Mouse (Mus musculus): ENCODE results near the gene Slc38a7.

GRCm38 (mm10) chr8:95848734-95849464, 4.4 kb downstream of the Slc38a7 start:
- TF ChIP-seq CTCF (IDR thresholded peaks at IDR 0.05; ENCODE audit: control insufficient read depth, insufficient read depth, insufficient read length): no peak
- TF ChIP-seq MAX (IDR thresholded peaks at IDR 0.05): no peak
